Mouse (Mus musculus) ES-Bruce4 (cell line): ENCODE results near the gene Scn9a.

ENCODE experiments used
- CTCF ChIP-seq: IDR thresholded peaks from one replicate; pipeline ENCODE4 v1.8.1; 2011; ENCODE audit warnings: low read depth, low read length
- EP300 ChIP-seq: IDR thresholded peaks from 2 replicates; pipeline ENCODE4 v1.6.1; 2011; ENCODE audit warnings: low read depth, low read length; ENCODE audit not compliant: insufficient read depth
- POLR2A ChIP-seq: IDR thresholded peaks from one replicate; pipeline ENCODE4 v1.8.1; 2011; ENCODE audit warnings: low read length; ENCODE audit not compliant: insufficient read depth

- TF ChIP-seq CTCF = no peak
- TF ChIP-seq POLR2A = no peak
- no peak for TF ChIP-seq EP300
These were observed 170.8 kb downstream of the Scn9a start for GRCm38 (mm10) chr2:66463916-66464315.
